Mouse (Mus musculus): Measurements from ENCODE around the gene Mrpl54. TPM values are rescaled to one million over a fixed set of nuclear protein-coding genes. Genes with fewer than 3 reads are reported as not detected.

The Mrpl54 gene
- polyA plus RNA-seq, 1 experiment from 2014 or later, result 137 TPM

Small RNAs within 50 kb of the gene (microRNA-seq; reads per million reads assigned to microRNA genes)
- gene Mir3057, result 8.3 reads per million, percentile 25 among the genes with 10 or more reads in this experiment

Other genes starting within 250 kb of the Mrpl54 start
- 74.4 and 81.7 TPM in 2 replicates for gene Diras1, start 241.3 kb downstream of the Mrpl54 start, polyA plus RNA-seq (2015; fragmentation: Nextera tagmentation; extraction: Ambion mirVana)
- gene Slc39a3, start 229.5 kb downstream of the Mrpl54 start, polyA plus RNA-seq (2015; fragmentation: Nextera tagmentation; extraction: Ambion mirVana), result 48.3 and 54.3 TPM in 2 replicates
- gene Sgta, start 206.8 kb downstream of the Mrpl54 start, polyA plus RNA-seq (2015; fragmentation: Nextera tagmentation; extraction: Ambion mirVana), result 334 and 346 TPM in 2 replicates
- gene Thop1, start 196.9 kb downstream of the Mrpl54 start, polyA plus RNA-seq (2015; fragmentation: Nextera tagmentation; extraction: Ambion mirVana), result 49.8 and 53.5 TPM in 2 replicates
- 0.24 and 0.32 TPM in 2 replicates for gene Creb3l3, start 168.1 kb downstream of the Mrpl54 start, polyA plus RNA-seq (2015; fragmentation: Nextera tagmentation; extraction: Ambion mirVana)
- gene Map2k2, start 161.0 kb downstream of the Mrpl54 start, polyA plus RNA-seq (2015; fragmentation: Nextera tagmentation; extraction: Ambion mirVana), result 236 and 240 TPM in 2 replicates
- gene Zbtb7a, start 131.7 kb downstream of the Mrpl54 start, polyA plus RNA-seq (2015; fragmentation: Nextera tagmentation; extraction: Ambion mirVana), result 13.3 and 13.6 TPM in 2 replicates
- 47.1 and 56.9 TPM in 2 replicates for gene Pias4, start 99.0 kb downstream of the Mrpl54 start, polyA plus RNA-seq (2015; fragmentation: Nextera tagmentation; extraction: Ambion mirVana)
- gene Eef2, start 90.3 kb downstream of the Mrpl54 start, polyA plus RNA-seq (2015; fragmentation: Nextera tagmentation; extraction: Ambion mirVana), result 525 and 551 TPM in 2 replicates
- gene Dapk3, start 83.9 kb downstream of the Mrpl54 start, polyA plus RNA-seq (2015; fragmentation: Nextera tagmentation; extraction: Ambion mirVana), result 49.0 and 58.7 TPM in 2 replicates
- not detected in 2 replicates for gene 4930442H23Rik, start 83.1 kb downstream of the Mrpl54 start, polyA plus RNA-seq (2015; fragmentation: Nextera tagmentation; extraction: Ambion mirVana)
- gene Nmrk2, start 64.9 kb downstream of the Mrpl54 start, polyA plus RNA-seq (2015; fragmentation: Nextera tagmentation; extraction: Ambion mirVana), result 0.09 and 0.24 TPM in 2 replicates
- gene Atcay, start 36.1 kb downstream of the Mrpl54 start, polyA plus RNA-seq (2015; fragmentation: Nextera tagmentation; extraction: Ambion mirVana), result 85.0 and 85.6 TPM in 2 replicates
- gene Zfr2, start 33.8 kb downstream of the Mrpl54 start, polyA plus RNA-seq (2015; fragmentation: Nextera tagmentation; extraction: Ambion mirVana), result 23.8 and 28.7 TPM in 2 replicates
- gene Matk, start 14.0 kb downstream of the Mrpl54 start, polyA plus RNA-seq (2015; fragmentation: Nextera tagmentation; extraction: Ambion mirVana), result 60.4 and 72.8 TPM in 2 replicates
- 39.2 and 41.8 TPM in 2 replicates for gene Apba3, start within 50 bp of the Mrpl54 start, polyA plus RNA-seq (2015; fragmentation: Nextera tagmentation; extraction: Ambion mirVana)
- gene Tjp3, start 24.6 kb upstream of the Mrpl54 start, polyA plus RNA-seq (2015; fragmentation: Nextera tagmentation; extraction: Ambion mirVana), result 5.3 and 6.4 TPM in 2 replicates
- gene Pip5k1c, start 26.0 kb upstream of the Mrpl54 start, polyA plus RNA-seq (2015; fragmentation: Nextera tagmentation; extraction: Ambion mirVana), result 128 and 144 TPM in 2 replicates
- gene Cactin, start 54.2 kb upstream of the Mrpl54 start, polyA plus RNA-seq (2015; fragmentation: Nextera tagmentation; extraction: Ambion mirVana), result 26.3 and 30.6 TPM in 2 replicates
- gene Tbxa2r, start 61.8 kb upstream of the Mrpl54 start, polyA plus RNA-seq (2015; fragmentation: Nextera tagmentation; extraction: Ambion mirVana), result 5.4 and 6.3 TPM in 2 replicates
- gene Gipc3, start 76.3 kb upstream of the Mrpl54 start, polyA plus RNA-seq (2015; fragmentation: Nextera tagmentation; extraction: Ambion mirVana), result not detected in 2 replicates
- gene Hmg20b, start 83.5 kb upstream of the Mrpl54 start, polyA plus RNA-seq (2015; fragmentation: Nextera tagmentation; extraction: Ambion mirVana), result 31.7 TPM in 2 replicates
- gene Mfsd12, start 90.6 kb upstream of the Mrpl54 start, polyA plus RNA-seq (2015; fragmentation: Nextera tagmentation; extraction: Ambion mirVana), result 17.5 and 19.0 TPM in 2 replicates
- gene 4930404N11Rik, start 98.9 kb upstream of the Mrpl54 start, polyA plus RNA-seq (2015; fragmentation: Nextera tagmentation; extraction: Ambion mirVana), result 0.49 and 1.1 TPM in 2 replicates
- gene Fzr1, start 111.6 kb upstream of the Mrpl54 start, polyA plus RNA-seq (2015; fragmentation: Nextera tagmentation; extraction: Ambion mirVana), result 149 and 156 TPM in 2 replicates
- 99.8 and 108 TPM in 2 replicates for gene Dohh, start 117.5 kb upstream of the Mrpl54 start, polyA plus RNA-seq (2015; fragmentation: Nextera tagmentation; extraction: Ambion mirVana)
- 7.9 and 9.4 TPM in 2 replicates for gene Gm48551, start 117.5 kb upstream of the Mrpl54 start, polyA plus RNA-seq (2015; fragmentation: Nextera tagmentation; extraction: Ambion mirVana)
- 1.5 and 2.2 TPM in 2 replicates for gene Gm48552, start 122.1 kb upstream of the Mrpl54 start, polyA plus RNA-seq (2015; fragmentation: Nextera tagmentation; extraction: Ambion mirVana)
- 1.6 and 2.3 TPM in 2 replicates for gene Smim24, start 126.1 kb upstream of the Mrpl54 start, polyA plus RNA-seq (2015; fragmentation: Nextera tagmentation; extraction: Ambion mirVana)
- gene Nfic, start 188.7 kb upstream of the Mrpl54 start, polyA plus RNA-seq (2015; fragmentation: Nextera tagmentation; extraction: Ambion mirVana), result 24.5 and 34.5 TPM in 2 replicates
- gene Celf5, start 215.8 kb upstream of the Mrpl54 start, polyA plus RNA-seq (2015; fragmentation: Nextera tagmentation; extraction: Ambion mirVana), result 60.1 and 63.6 TPM in 2 replicates
- 68.9 and 82.7 TPM in 2 replicates for gene Ncln, start 229.5 kb upstream of the Mrpl54 start, polyA plus RNA-seq (2015; fragmentation: Nextera tagmentation; extraction: Ambion mirVana)
- gene S1pr4, start 233.2 kb upstream of the Mrpl54 start, polyA plus RNA-seq (2015; fragmentation: Nextera tagmentation; extraction: Ambion mirVana), result 0.65 and 0.79 TPM in 2 replicates